Mouse (Mus musculus) midbrain, postnatal 0 days (tissue): Measurements from ENCODE around the gene Nacc2. TPM values are rescaled to one million over a fixed set of nuclear protein-coding genes. Genes with fewer than 3 reads are reported as not detected.
A peak's percentile ranks its signal among the peaks of the same experiment; 100 is the strongest.

Experiments used
- ATAC-seq: fragments of 200-750 bp; cut with Nextera tagmentation; 2 replicates; pipeline ENCODE4 v1.8.0; 2017; ENCODE audit warnings: moderate number of reproducible peaks, mild to moderate bottlenecking, moderate TSS enrichment, moderate library complexity; ENCODE audit not compliant: low FRiP score
- DNase-seq: peaks from one replicate; pipeline ENCODE4 v3.0.0-alpha.2; 2015; ENCODE audit warnings: low spot score
- H3K27ac ChIP-seq: fragments of 300-500 bp; sonication (generic); 2 replicates; pipeline ENCODE4 v1.5.1; 2014; ENCODE audit warnings: low read depth, mild to moderate bottlenecking, low read length, mixed read lengths
- H3K27me3 ChIP-seq: fragments of 300-500 bp; sonication (generic); 2 replicates; pipeline ENCODE4 v1.6.1; 2014; ENCODE audit warnings: low read length, control low read depth, mixed read lengths; ENCODE audit not compliant: insufficient read depth
- H3K36me3 ChIP-seq: fragments of 300-500 bp; sonication (generic); 2 replicates; pipeline ENCODE4 v1.6.1; 2014; ENCODE audit warnings: low read length, control low read depth, mixed read lengths; ENCODE audit not compliant: insufficient read depth
- H3K4me1 ChIP-seq: fragments of 300-500 bp; sonication (generic); 2 replicates; pipeline ENCODE4 v1.6.1; 2014; ENCODE audit warnings: mild to moderate bottlenecking, control low read depth, antibody characterized with exemption, low read length, mixed read lengths; ENCODE audit not compliant: insufficient read depth
- H3K4me2 ChIP-seq: fragments of 300-500 bp; sonication (generic); 2 replicates; pipeline ENCODE4 v1.6.1; 2014; ENCODE audit warnings: low read depth, mild to moderate bottlenecking, low read length, mixed read lengths; ENCODE audit not compliant: poor library complexity, severe bottlenecking
- H3K4me3 ChIP-seq: fragments of 300-500 bp; sonication (generic); 2 replicates; pipeline ENCODE4 v1.5.1; 2014; ENCODE audit warnings: low read depth, mild to moderate bottlenecking, low read length, moderate library complexity
- H3K9ac ChIP-seq: fragments of 300-500 bp; sonication (generic); replicated peaks from 2 replicates; pipeline ENCODE4 v1.6.1; 2014; ENCODE audit warnings: mild to moderate bottlenecking, low read length, moderate library complexity, mixed read lengths; ENCODE audit not compliant: poor library complexity, severe bottlenecking
- H3K9me3 ChIP-seq: fragments of 300-500 bp; sonication (generic); 2 replicates; pipeline ENCODE4 v1.6.1; 2016; ENCODE audit warnings: low read length, control low read depth
- CTCF ChIP-seq: IDR thresholded peaks from 2 replicates; pipeline ENCODE4 v1.5.1; 2016; ENCODE audit warnings: antibody characterized with exemption, mild to moderate bottlenecking
- WGBS: fragments of 180-500 bp; shearing (Covaris S2); extraction: QIAGEN DNeasy Blood & Tissue Kit; methylation state at CpG from one replicate; pipeline ENCODE4 v1.1.7; 2014; 5-methylcytosine and 5-hydroxymethylcytosine counted together
- polyA plus RNA-seq: library from polyadenylated mRNA; unstranded; fragments of >200 nt; fragmentation: Nextera tagmentation; extraction: Ambion mirVana; gene quantifications from 2 replicates; pipeline ENCODE4 v1.2.1, GENCODE M21; 2015
- total RNA-seq: library from RNA; depleted of rRNA; stranded (reverse); fragments of >200 nt; gene quantifications from 2 replicates; pipeline ENCODE4 v1.2.3, GENCODE M21; 2014; rRNA removed

The Nacc2 gene
- total RNA-seq, result 35.2 and 40.7 TPM in 2 replicates
- 21.4 and 23.9 TPM in 2 replicates for polyA plus RNA-seq

DNA sequence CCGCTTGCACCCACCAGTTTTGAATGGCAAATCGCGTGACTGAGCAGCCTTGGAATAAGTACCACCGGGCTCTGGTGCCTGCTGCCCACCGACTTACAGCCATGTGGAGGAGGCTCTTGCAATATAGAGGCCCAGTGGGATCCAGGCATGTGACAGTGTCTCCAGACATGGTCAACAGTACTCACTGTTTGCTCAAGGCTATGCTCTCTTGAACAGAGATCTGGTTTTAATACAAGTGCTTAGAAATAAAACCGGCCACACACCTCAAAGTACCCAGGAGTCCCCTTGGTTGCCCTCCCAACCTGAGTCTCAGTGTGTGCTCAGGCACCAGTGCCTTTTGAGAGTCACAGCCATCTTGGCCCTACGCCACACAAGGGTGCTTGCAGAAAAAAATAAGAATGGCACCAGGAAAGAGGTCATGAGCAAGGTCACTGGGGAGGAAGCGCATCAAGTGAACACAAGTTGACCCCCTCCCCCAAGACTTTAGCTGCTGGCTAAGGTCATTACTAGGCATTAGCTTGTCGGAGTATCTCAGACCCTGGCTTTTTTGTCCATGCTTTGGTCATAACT lies at the start of gene Nacc2:
TSS of gene Nacc2 (minus strand) at position 142 of the 570 bp plus-strand sequence.
- TF ChIP-seq CTCF, result no peak
- peak within 1 kb of the TSS; percentile 99 for H3K4me2 ChIP-seq
- peaks cover 13% of the 10 kb centered on the region; the same call in 1 of the 2 replicates for H3K27me3 ChIP-seq
- WGBS, result 31% methylated on average over 9 of the region's 9 CpGs
- H3K9ac ChIP-seq, result peak within 1 kb of the TSS; percentile 57
- H3K9me3 ChIP-seq, result no peaks in the 10 kb centered on the region
- DNase-seq, result no peak
- no peak for ATAC-seq
- peak within 1 kb of the TSS; percentile 78 for H3K4me3 ChIP-seq
- H3K27ac ChIP-seq, result no peak within 1 kb of the TSS
- H3K4me1 ChIP-seq, result peaks cover 10% of the 10 kb centered on the region; the same call in 1 of the 2 replicates
- H3K36me3 ChIP-seq, result no peaks in the 10 kb centered on the region

- Histone ChIP-seq H3K4me1 (no peaks in the 10 kb centered on the region), H3K36me3 (no peaks in the 10 kb centered on the region), H3K4me2 (no peak overlapping the region), H3K27me3 (0 out of 2 replicates have a peak, but pooled peaks cover 4% of the 10 kb centered on the region), H3K27ac (no peak overlapping the region), H3K9ac (no peak overlapping the region), H3K9me3 (no peaks in the 10 kb centered on the region), H3K4me3 (no peak overlapping the region)
- 78% methylated on average over 2 of the region's 2 CpGs for WGBS
- TF ChIP-seq CTCF, result no peak
- ATAC-seq (no peak), DNase-seq (no peak)
Observed at GRCm38 (mm10) chr2:26172166-26172565, 49.1 kb upstream of the Nacc2 start.

GRCm38 (mm10) chr2:26170376-26170775 lies 47.4 kb upstream of the Nacc2 start:
- Histone ChIP-seq H3K4me3 (no peak overlapping the region), H3K27ac (no peak overlapping the region), H3K9ac (no peak overlapping the region), H3K27me3 (0 out of 2 replicates have a peak, but pooled peaks cover 4% of the 10 kb centered on the region), H3K4me2 (no peak overlapping the region), H3K9me3 (no peaks in the 10 kb centered on the region), H3K4me1 (no peaks in the 10 kb centered on the region), H3K36me3 (no peaks in the 10 kb centered on the region)
- no peak for TF ChIP-seq CTCF
- no peak for ATAC-seq
- no peak for DNase-seq
- WGBS, result 48% methylated on average over 2 of the region's 2 CpGs

- H3K4me1 ChIP-seq, result no peaks in the 10 kb centered on the region
- no peak for DNase-seq
Observed at GRCm38 (mm10) chr2:26168843-26169579, 46.0 kb upstream of the Nacc2 start.

GRCm38 (mm10) chr2:26166890-26167289 lies 43.9 kb upstream of the Nacc2 start:
- WGBS, result 84% methylated on average over 3 of the region's 3 CpGs

More at GRCm38 (mm10) chr2:26168843-26169579, 46.0 kb upstream of the Nacc2 start:
- Histone ChIP-seq H3K4me3 (no peak overlapping the region), H3K27ac (no peak overlapping the region), H3K9me3 (no peaks in the 10 kb centered on the region), H3K36me3 (no peaks in the 10 kb centered on the region), H3K4me2 (no peak overlapping the region), H3K9ac (no peak overlapping the region), H3K27me3 (0 out of 2 replicates have a peak, but pooled peaks cover 4% of the 10 kb centered on the region)
- no peak for TF ChIP-seq CTCF
- ATAC-seq, result no peak
- WGBS, result 29% methylated on average over 11 of the region's 11 CpGs

GRCm38 (mm10) chr2:26158064-26158463 lies 35.0 kb upstream of the Nacc2 start:
- peaks cover 8% of the 10 kb centered on the region for H3K4me1 ChIP-seq
- H3K36me3 ChIP-seq, result no peaks in the 10 kb centered on the region
- no peak overlapping the region for H3K27ac ChIP-seq
- no peak overlapping the region for H3K4me2 ChIP-seq
- DNase-seq (peak; percentile 56), ATAC-seq (no peak)
- H3K9me3 ChIP-seq, result no peaks in the 10 kb centered on the region
- no peak for TF ChIP-seq CTCF
- no peaks in the 10 kb centered on the region for H3K27me3 ChIP-seq
- no peak overlapping the region for H3K9ac ChIP-seq
- H3K4me3 ChIP-seq, result no peak overlapping the region
- WGBS, result 69% methylated on average over 9 of the region's 9 CpGs

More at GRCm38 (mm10) chr2:26166890-26167289, 43.9 kb upstream of the Nacc2 start:
- Histone ChIP-seq H3K4me3 (no peak overlapping the region), H3K27me3 (no peaks in the 10 kb centered on the region), H3K36me3 (no peaks in the 10 kb centered on the region), H3K9ac (no peak overlapping the region), H3K27ac (no peak overlapping the region), H3K4me2 (no peak overlapping the region), H3K4me1 (no peaks in the 10 kb centered on the region), H3K9me3 (no peaks in the 10 kb centered on the region)
- no peak for TF ChIP-seq CTCF
- DNase-seq (no peak), ATAC-seq (no peak)
